Mouse (Mus musculus) lung, postnatal 10 days (tissue): ENCODE measurements around the gene Prune1.

Experiments used
- DNase-seq: peaks from one replicate; pipeline ENCODE4 v3.0.0; 2021

Gene Prune1

GRCm38 (mm10) chr3:95301204-95301796, 19.4 kb upstream of the Prune1 start:
- DNase-seq, result no peak

GRCm38 (mm10) chr3:95298018-95298417, 16.1 kb upstream of the Prune1 start:
- no peak for DNase-seq

- peak; percentile 73 for DNase-seq
These were observed 14.2 kb upstream of the Prune1 start for GRCm38 (mm10) chr3:95296103-95296469.

GRCm38 (mm10) chr3:95295321-95296102, 13.6 kb upstream of the Prune1 start:
- DNase-seq, result no peak

- DNase-seq, result no peak
These were observed 12.8 kb upstream of the Prune1 start for GRCm38 (mm10) chr3:95294718-95295117.

- DNase-seq, result no peak
These were observed 12.4 kb upstream of the Prune1 start for GRCm38 (mm10) chr3:95294316-95294715.

GRCm38 (mm10) chr3:95293537-95293936, 11.7 kb upstream of the Prune1 start:
- DNase-seq, result no peak

GRCm38 (mm10) chr3:95292899-95293298, 11.0 kb upstream of the Prune1 start:
- DNase-seq, result no peak

- no peak for DNase-seq
These were observed 9.2 kb upstream of the Prune1 start for GRCm38 (mm10) chr3:95291041-95291440.

- DNase-seq, result no peak
These were observed 8.3 kb upstream of the Prune1 start for GRCm38 (mm10) chr3:95290156-95290555.

GRCm38 (mm10) chr3:95289419-95289818, 7.5 kb upstream of the Prune1 start:
- DNase-seq, result no peak

GRCm38 (mm10) chr3:95287541-95287940, 5.7 kb upstream of the Prune1 start:
- DNase-seq, result no peak

GRCm38 (mm10) chr3:95286510-95286909, 4.6 kb upstream of the Prune1 start:
- peak; percentile 47 for DNase-seq

- no peak for DNase-seq
These were observed 4.1 kb upstream of the Prune1 start for GRCm38 (mm10) chr3:95286011-95286410.

GRCm38 (mm10) chr3:95285390-95285789, 3.5 kb upstream of the Prune1 start:
- no peak for DNase-seq

GRCm38 (mm10) chr3:95284501-95285281, 2.8 kb upstream of the Prune1 start:
- no peak for DNase-seq

- DNase-seq, result no peak
These were observed 2.2 kb upstream of the Prune1 start for GRCm38 (mm10) chr3:95284062-95284461.

- DNase-seq, result no peak
These were observed 1.7 kb upstream of the Prune1 start for GRCm38 (mm10) chr3:95283589-95283941.

GRCm38 (mm10) chr3:95282865-95283588, 1.2 kb upstream of the Prune1 start:
- peak; percentile 92 for DNase-seq

- DNase-seq, result peak; percentile 72
These were observed 547 bp upstream of the Prune1 start for GRCm38 (mm10) chr3:95282381-95282864.

- DNase-seq, result peak; percentile 64
These were observed 1.1 kb downstream of the Prune1 start for GRCm38 (mm10) chr3:95280747-95281146.

- DNase-seq, result no peak
These were observed 4.7 kb downstream of the Prune1 start for GRCm38 (mm10) chr3:95277149-95277551.

GRCm38 (mm10) chr3:95276428-95276934, 5.4 kb downstream of the Prune1 start:
- no peak for DNase-seq
